Mouse (Mus musculus): ENCODE results near the gene Slitrk5. TPM values are rescaled to one million over a fixed set of nuclear protein-coding genes. Genes with fewer than 3 reads are reported as not detected.

Slitrk5 gene
- polyA plus RNA-seq (2014; fragmentation: Nextera tagmentation; extraction: Ambion mirVana) = 36.2 and 36.5 TPM in 2 replicates

DNA sequence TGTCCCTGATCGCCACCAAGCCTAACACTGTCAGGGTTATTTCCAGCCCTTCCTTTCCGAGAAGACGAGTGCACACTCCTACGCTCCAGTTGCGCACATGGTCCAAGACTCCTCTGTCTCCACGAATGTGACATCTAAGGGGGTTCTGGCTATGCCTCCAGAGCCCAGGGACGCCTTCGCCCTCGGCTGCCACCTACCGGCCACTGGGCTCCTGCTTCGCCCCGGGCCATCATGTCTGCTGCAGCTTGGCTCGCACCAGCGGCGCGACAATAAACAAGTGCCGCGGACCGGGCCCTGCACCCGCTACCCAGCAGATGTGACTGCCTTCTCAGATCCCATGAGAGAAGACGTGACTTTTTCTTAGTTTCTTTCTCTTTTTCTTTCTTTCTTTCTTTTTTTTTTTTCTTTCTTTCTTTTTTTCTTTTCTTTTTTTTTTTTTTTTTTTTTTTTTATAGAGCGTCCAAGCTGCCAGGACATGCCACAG lies at the start of gene Slitrk5:
Gene Slitrk5 (plus strand): TSS at position 434 of the 484 bp plus-strand sequence.
- peak; percentile 62 for ATAC-seq (ENCODE audit: low read depth)
- H3K4me2 ChIP-seq (ENCODE audit: low read depth, low read length) = peak within 1 kb of the TSS; percentile 70
- 0 out of 2 replicates have a peak, but pooled peaks cover 6% of the 10 kb centered on the region for H3K4me1 ChIP-seq (ENCODE audit: control insufficient read depth, insufficient read depth, low read length)
- no peaks in the 10 kb centered on the region for H3K27me3 ChIP-seq (ENCODE audit: control insufficient read depth, insufficient read depth, low read length)
- peak within 1 kb of the TSS; percentile 93 for H3K9ac ChIP-seq (replicated peaks; ENCODE audit: low read depth, low read length)
- no peaks in the 10 kb centered on the region for H3K9me3 ChIP-seq (ENCODE audit: control insufficient read depth, low read length)
- peak within 1 kb of the TSS; percentile 97 for H3K27ac ChIP-seq (ENCODE audit: low read depth, low read length)
- under 1% methylated on average over 22 of the region's 22 CpGs for WGBS
- no peaks in the 10 kb centered on the region for H3K36me3 ChIP-seq (ENCODE audit: control insufficient read depth, insufficient read depth, low read length)
- peak within 1 kb of the TSS; percentile 85 for H3K4me3 ChIP-seq (ENCODE audit: low read depth, low read length)

DNA sequence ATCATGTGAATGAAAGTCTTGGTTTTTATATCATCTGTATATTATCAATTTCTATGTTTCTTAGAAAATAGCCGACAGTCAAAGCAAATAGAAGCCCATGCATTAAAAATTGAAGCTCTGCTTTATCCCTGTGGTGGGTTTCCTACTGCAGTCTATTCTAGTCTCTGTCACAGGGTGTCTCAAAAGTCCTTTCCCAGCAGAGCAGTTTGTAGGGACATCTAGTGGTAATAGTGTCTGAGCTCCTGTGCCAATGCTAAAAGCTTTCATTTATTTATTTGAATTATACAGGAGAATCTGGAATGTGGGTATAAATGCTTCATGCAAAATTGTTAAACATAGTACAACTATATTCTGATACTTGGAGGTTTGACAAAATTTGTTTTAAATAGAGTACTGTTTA lies 2.0 kb upstream of the Slitrk5 start:
- H3K36me3 ChIP-seq (ENCODE audit: control insufficient read depth, insufficient read depth, low read length) = no peaks in the 10 kb centered on the region
- ATAC-seq (ENCODE audit: low read depth) = no peak
- H3K4me3 ChIP-seq (ENCODE audit: low read depth, low read length) = peak overlapping the region; percentile 3; the same call in 1 of the 2 replicates
- H3K4me1 ChIP-seq (ENCODE audit: control insufficient read depth, insufficient read depth, low read length) = 0 out of 2 replicates have a peak, but pooled peaks cover 6% of the 10 kb centered on the region
- no peak overlapping the region for H3K4me2 ChIP-seq (ENCODE audit: low read depth, low read length)
- no peak overlapping the region for H3K9ac ChIP-seq (replicated peaks; ENCODE audit: low read depth, low read length)
- H3K9me3 ChIP-seq (ENCODE audit: control insufficient read depth, low read length) = no peaks in the 10 kb centered on the region
- H3K27ac ChIP-seq (ENCODE audit: low read depth, low read length) = no peak overlapping the region
- no peaks in the 10 kb centered on the region for H3K27me3 ChIP-seq (ENCODE audit: control insufficient read depth, insufficient read depth, low read length)
- WGBS = 48% methylated on average over 1 of the region's 1 CpGs

DNA sequence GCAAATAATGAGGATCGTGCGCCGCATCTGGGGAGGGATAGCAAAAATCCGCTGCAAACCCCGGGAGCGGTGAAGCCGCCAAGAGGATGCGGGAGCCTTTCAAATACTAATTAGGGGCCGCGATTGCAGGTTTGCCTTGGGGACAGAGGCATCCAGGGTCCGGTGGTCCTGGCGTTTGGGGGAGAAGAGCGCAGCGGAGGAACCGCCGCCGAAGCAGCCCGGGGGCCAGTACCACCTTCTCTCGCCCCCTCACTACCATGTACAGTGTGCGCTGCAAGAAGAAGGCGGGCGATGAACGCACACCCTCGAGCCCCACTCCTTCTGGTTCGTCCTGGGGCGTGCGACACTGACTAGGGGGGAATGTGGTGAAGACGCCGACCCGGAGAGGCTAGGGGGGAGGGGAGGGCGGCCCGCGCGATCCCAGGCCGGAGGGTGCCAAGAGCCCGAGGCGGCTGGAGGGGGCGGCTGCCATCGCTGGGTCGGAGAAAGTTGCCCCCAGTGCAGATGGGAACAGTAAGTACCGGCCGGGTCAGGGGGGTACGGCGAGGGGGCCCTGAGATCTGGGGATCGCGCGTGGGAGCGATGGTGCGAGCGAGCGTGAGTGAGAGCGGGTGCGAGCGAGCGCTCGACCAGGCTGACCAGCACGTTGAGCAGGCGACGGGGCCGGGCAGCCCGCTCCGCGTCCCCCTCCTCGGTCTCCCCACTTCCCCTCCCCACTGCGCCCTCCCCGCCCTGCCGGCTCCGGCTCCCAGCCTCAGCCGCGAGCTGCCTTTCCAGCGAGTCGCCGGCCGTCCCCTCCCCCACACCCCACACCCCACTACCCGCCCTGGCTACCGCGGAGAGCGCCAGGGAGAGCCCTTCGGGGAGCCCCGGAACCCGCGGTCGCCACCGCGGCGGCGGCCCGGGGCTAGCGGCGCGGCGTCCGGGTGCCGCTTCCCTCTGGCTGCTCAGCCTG lies 591 bp downstream of the Slitrk5 start:
- no peaks in the 10 kb centered on the region for H3K9me3 ChIP-seq (ENCODE audit: control insufficient read depth, low read length)
- H3K27ac ChIP-seq (ENCODE audit: low read depth, low read length) = peak overlapping the region; percentile 97
- H3K36me3 ChIP-seq (ENCODE audit: control insufficient read depth, insufficient read depth, low read length) = no peaks in the 10 kb centered on the region
- H3K27me3 ChIP-seq (ENCODE audit: control insufficient read depth, insufficient read depth, low read length) = no peaks in the 10 kb centered on the region
- peak overlapping the region; percentile 85 for H3K4me3 ChIP-seq (ENCODE audit: low read depth, low read length)
- peak overlapping the region; percentile 70 for H3K4me2 ChIP-seq (ENCODE audit: low read depth, low read length)
- WGBS = under 1% methylated on average over 52 of the region's 94 CpGs
- H3K9ac ChIP-seq (replicated peaks; ENCODE audit: low read depth, low read length) = peak overlapping the region; percentile 93
- H3K4me1 ChIP-seq (ENCODE audit: control insufficient read depth, insufficient read depth, low read length) = peaks cover 9% of the 10 kb centered on the region; the same call in 1 of the 2 replicates
- peak; percentile 79 for ATAC-seq (ENCODE audit: low read depth)

DNA sequence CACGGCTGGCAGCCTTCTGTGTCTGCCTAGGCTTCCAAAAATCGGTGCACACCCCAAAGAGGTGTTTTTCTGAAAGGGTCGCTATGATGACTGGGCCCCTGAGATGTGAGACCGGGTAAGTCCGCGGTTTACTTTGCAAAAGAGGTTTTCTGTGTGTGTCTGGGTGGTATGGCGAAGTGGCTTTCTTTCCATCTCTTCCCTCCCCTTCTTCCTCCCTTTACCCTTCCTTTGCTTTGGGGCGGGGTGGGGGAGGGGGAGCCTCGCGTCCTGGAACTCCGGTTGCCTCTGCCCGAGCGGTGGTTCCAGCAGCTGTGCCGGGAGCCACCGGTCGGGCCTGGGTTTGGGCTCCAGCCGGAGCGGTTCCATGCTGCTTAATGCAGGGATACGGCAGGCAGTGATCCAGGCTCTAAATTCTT lies 1.3 kb downstream of the Slitrk5 start:
- peak overlapping the region; percentile 97 for H3K27ac ChIP-seq (ENCODE audit: low read depth, low read length)
- 0% methylated on average over 19 of the region's 19 CpGs for WGBS
- H3K9me3 ChIP-seq (ENCODE audit: control insufficient read depth, low read length) = no peaks in the 10 kb centered on the region
- peaks cover 15% of the 10 kb centered on the region; the same call in 1 of the 2 replicates for H3K4me1 ChIP-seq (ENCODE audit: control insufficient read depth, insufficient read depth, low read length)
- H3K4me2 ChIP-seq (ENCODE audit: low read depth, low read length) = peak overlapping the region; percentile 70
- peak overlapping the region; percentile 85 for H3K4me3 ChIP-seq (ENCODE audit: low read depth, low read length)
- H3K36me3 ChIP-seq (ENCODE audit: control insufficient read depth, insufficient read depth, low read length) = no peaks in the 10 kb centered on the region
- peak; percentile 64 for ATAC-seq (ENCODE audit: low read depth)
- no peaks in the 10 kb centered on the region for H3K27me3 ChIP-seq (ENCODE audit: control insufficient read depth, insufficient read depth, low read length)
- peak overlapping the region; percentile 93 for H3K9ac ChIP-seq (replicated peaks; ENCODE audit: low read depth, low read length)

DNA sequence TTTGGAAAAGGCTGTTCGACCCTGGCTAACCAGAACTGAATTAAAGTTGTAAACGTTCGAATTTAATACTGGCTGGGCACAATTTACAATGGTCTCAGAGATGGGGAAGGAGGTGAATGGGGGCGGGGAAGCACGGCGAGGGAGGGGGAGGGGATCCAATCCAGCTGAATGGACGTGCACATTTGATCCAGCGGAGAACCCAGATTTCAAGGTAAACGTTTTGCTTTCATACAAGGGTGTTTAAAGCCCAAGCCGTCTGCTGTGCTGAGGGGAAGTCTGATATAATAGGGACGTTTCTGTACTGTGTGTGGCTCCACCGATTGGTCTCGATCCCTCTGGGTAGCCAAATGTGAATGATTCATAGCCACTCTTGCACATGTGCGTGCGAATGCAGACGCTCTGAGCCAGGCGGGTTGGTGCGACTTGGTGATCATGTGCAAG lies 2.0 kb downstream of the Slitrk5 start:
- WGBS = under 1% methylated on average over 18 of the region's 18 CpGs

DNA sequence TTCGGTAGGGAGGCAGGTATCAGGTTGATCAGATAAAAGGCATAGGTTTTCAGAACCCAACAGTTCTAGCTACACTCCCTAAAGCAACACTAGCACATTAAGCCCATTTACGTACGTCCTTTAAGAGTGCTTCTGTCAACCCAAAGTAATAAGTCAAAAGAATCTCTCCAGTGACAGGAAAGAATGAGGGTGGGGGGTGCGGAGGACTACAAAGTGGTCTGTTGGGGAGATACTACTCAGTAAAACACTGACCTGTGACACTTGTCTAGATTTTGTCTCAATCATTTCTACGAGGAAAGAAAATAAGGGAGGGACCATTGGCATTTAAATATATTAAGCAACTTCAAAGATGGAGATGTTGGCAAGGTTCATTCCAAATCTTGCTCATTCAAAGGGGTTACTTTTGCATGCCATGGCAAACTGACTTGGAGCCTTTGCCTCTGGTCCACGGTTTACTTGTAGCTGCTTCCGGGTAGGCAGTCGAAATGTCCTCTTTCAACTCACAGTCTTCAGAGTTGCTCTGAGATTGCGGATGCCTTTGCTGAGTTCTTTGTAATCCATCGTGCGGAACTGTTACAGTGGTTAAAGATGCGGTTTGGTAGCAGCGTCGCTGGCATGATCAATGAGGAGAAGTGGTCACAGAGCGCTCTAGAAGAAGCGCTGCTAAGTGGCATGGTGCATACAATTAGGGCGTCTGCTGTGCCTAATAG lies 2.6 kb downstream of the Slitrk5 start:
- Histone ChIP-seq H3K9me3 (ENCODE audit: control insufficient read depth, low read length) (no peaks in the 10 kb centered on the region), H3K27me3 (ENCODE audit: control insufficient read depth, insufficient read depth, low read length) (no peaks in the 10 kb centered on the region), H3K36me3 (ENCODE audit: control insufficient read depth, insufficient read depth, low read length) (no peaks in the 10 kb centered on the region), H3K27ac (ENCODE audit: low read depth, low read length) (peak overlapping the region; percentile 97), H3K4me3 (ENCODE audit: low read depth, low read length) (peak overlapping the region; percentile 85), H3K9ac (replicated peaks; ENCODE audit: low read depth, low read length) (peak overlapping the region; percentile 93), H3K4me2 (ENCODE audit: low read depth, low read length) (peak overlapping the region; percentile 70), H3K4me1 (ENCODE audit: control insufficient read depth, insufficient read depth, low read length) (peaks cover 19% of the 10 kb centered on the region)
- WGBS = 4% methylated on average over 17 of the region's 17 CpGs
- no peak for ATAC-seq (ENCODE audit: low read depth)

More for the DNA sequence above, 2.0 kb downstream of the Slitrk5 start:
- peaks cover 19% of the 10 kb centered on the region for H3K4me1 ChIP-seq (ENCODE audit: control insufficient read depth, insufficient read depth, low read length)
- peak overlapping the region; percentile 97 for H3K27ac ChIP-seq (ENCODE audit: low read depth, low read length)
- peak; percentile 25 for ATAC-seq (ENCODE audit: low read depth)
- H3K9me3 ChIP-seq (ENCODE audit: control insufficient read depth, low read length) = no peaks in the 10 kb centered on the region
- no peaks in the 10 kb centered on the region for H3K36me3 ChIP-seq (ENCODE audit: control insufficient read depth, insufficient read depth, low read length)
- peak overlapping the region; percentile 85 for H3K4me3 ChIP-seq (ENCODE audit: low read depth, low read length)
- no peaks in the 10 kb centered on the region for H3K27me3 ChIP-seq (ENCODE audit: control insufficient read depth, insufficient read depth, low read length)
- peak overlapping the region; percentile 70 for H3K4me2 ChIP-seq (ENCODE audit: low read depth, low read length)
- peak overlapping the region; percentile 93 for H3K9ac ChIP-seq (replicated peaks; ENCODE audit: low read depth, low read length)

DNA sequence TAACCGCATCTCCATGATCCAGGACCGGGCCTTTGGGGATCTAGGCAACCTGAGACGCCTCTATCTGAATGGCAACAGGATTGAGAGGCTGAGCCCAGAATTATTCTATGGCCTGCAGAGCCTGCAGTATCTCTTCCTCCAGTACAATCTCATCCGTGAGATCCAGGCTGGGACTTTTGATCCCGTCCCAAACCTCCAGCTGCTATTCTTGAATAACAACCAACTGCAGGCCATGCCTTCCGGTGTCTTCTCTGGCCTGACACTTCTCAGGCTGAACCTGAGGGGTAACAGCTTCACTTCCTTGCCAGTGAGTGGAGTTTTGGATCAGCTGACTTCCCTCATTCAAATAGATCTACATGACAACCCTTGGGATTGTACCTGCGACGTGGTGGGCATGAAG lies 5.4 kb downstream of the Slitrk5 start:
- peaks cover 19% of the 10 kb centered on the region for H3K4me1 ChIP-seq (ENCODE audit: control insufficient read depth, insufficient read depth, low read length)
- H3K36me3 ChIP-seq (ENCODE audit: control insufficient read depth, insufficient read depth, low read length) = no peaks in the 10 kb centered on the region
- ATAC-seq (ENCODE audit: low read depth) = no peak
- H3K9me3 ChIP-seq (ENCODE audit: control insufficient read depth, low read length) = no peaks in the 10 kb centered on the region
- no peak overlapping the region for H3K4me3 ChIP-seq (ENCODE audit: low read depth, low read length)
- no peak overlapping the region for H3K9ac ChIP-seq (replicated peaks; ENCODE audit: low read depth, low read length)
- H3K27me3 ChIP-seq (ENCODE audit: control insufficient read depth, insufficient read depth, low read length) = no peaks in the 10 kb centered on the region
- WGBS = 72% methylated on average over 8 of the region's 8 CpGs
- H3K27ac ChIP-seq (ENCODE audit: low read depth, low read length) = no peak overlapping the region
- H3K4me2 ChIP-seq (ENCODE audit: low read depth, low read length) = no peak overlapping the region

DNA sequence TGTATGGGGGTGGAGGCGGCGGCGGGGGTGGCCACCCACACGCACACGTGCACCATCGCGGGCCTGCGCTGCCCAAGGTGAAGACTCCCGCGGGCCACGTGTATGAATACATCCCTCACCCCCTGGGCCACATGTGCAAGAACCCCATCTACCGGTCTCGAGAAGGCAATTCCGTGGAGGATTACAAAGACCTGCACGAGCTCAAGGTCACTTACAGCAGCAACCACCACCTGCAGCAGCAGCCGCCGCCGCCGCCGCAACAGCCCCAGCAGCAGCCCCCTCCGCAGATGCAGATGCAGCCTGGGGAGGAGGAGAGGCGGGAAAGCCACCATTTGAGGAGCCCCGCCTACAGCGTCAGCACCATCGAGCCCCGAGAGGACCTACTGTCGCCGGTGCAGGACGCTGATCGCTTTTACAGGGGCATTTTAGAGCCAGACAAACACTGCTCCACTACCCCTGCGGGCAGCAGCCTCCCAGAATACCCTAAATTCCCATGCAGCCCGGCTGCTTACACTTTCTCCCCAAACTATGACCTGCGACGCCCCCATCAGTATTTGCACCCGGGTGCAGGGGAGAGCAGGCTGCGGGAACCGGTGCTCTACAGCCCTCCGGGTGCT lies 6.3 kb downstream of the Slitrk5 start:
- H3K4me2 ChIP-seq (ENCODE audit: low read depth, low read length) = peak overlapping the region; percentile 90
- ATAC-seq (ENCODE audit: low read depth) = peak; percentile 32
- peaks cover 19% of the 10 kb centered on the region for H3K4me1 ChIP-seq (ENCODE audit: control insufficient read depth, insufficient read depth, low read length)
- no peaks in the 10 kb centered on the region for H3K9me3 ChIP-seq (ENCODE audit: control insufficient read depth, low read length)
- peak overlapping the region; percentile 16; the same call in 1 of the 2 replicates for H3K27ac ChIP-seq (ENCODE audit: low read depth, low read length)
- peak overlapping the region; percentile 64 for H3K9ac ChIP-seq (replicated peaks; ENCODE audit: low read depth, low read length)
- H3K4me3 ChIP-seq (ENCODE audit: low read depth, low read length) = peak overlapping the region; percentile 38
- WGBS = 2% methylated on average over 38 of the region's 38 CpGs
- H3K27me3 ChIP-seq (ENCODE audit: control insufficient read depth, insufficient read depth, low read length) = no peaks in the 10 kb centered on the region
- no peaks in the 10 kb centered on the region for H3K36me3 ChIP-seq (ENCODE audit: control insufficient read depth, insufficient read depth, low read length)
